Mouse (Mus musculus): ENCODE data around the gene G0s2. TPM values are rescaled to one million over a fixed set of nuclear protein-coding genes. Genes with fewer than 3 reads are reported as not detected.
A peak's percentile ranks its signal among the peaks of the same experiment; 100 is the strongest.
"Not testable (repeated sequence)": the region's sequence is repeated elsewhere in the genome, so short reads cannot be mapped to it uniquely, and the experiment has no call there.

Gene G0s2
- total RNA-seq, 2 experiments from 2014 or later: 10.7 to 19.6 TPM

- DNase-seq (ENCODE audit: low spot score): peak; percentile 79
Measured at GRCm38 (mm10) chr1:193255488-193256288, 17.3 kb downstream of the G0s2 start.

GRCm38 (mm10) chr1:193255032-193255431 lies 18.0 kb downstream of the G0s2 start:
- no peak for DNase-seq (ENCODE audit: low spot score)

GRCm38 (mm10) chr1:193253895-193254294 lies 19.1 kb downstream of the G0s2 start:
- DNase-seq (ENCODE audit: low spot score): not testable (repeated sequence)

GRCm38 (mm10) chr1:193252616-193253015 lies 20.4 kb downstream of the G0s2 start:
- no peak for DNase-seq (ENCODE audit: low spot score)

GRCm38 (mm10) chr1:193251386-193251785 lies 21.6 kb downstream of the G0s2 start:
- no peak for DNase-seq (ENCODE audit: low spot score)

- DNase-seq (ENCODE audit: low spot score): no peak
Measured at GRCm38 (mm10) chr1:193250026-193250425, 23.0 kb downstream of the G0s2 start.

GRCm38 (mm10) chr1:193244235-193244634 lies 28.8 kb downstream of the G0s2 start:
- no peak for DNase-seq (ENCODE audit: low spot score)

GRCm38 (mm10) chr1:193243571-193244193 lies 29.3 kb downstream of the G0s2 start:
- peak; percentile 25 for DNase-seq (ENCODE audit: low spot score)

- DNase-seq (ENCODE audit: low spot score): peak; percentile 41
Measured at GRCm38 (mm10) chr1:193242863-193243262, 30.2 kb downstream of the G0s2 start.

- peak; percentile 91 for DNase-seq (ENCODE audit: low spot score)
Measured at GRCm38 (mm10) chr1:193242238-193242637, 30.8 kb downstream of the G0s2 start.

- no peak for DNase-seq (ENCODE audit: low spot score)
Measured at GRCm38 (mm10) chr1:193241436-193241835, 31.6 kb downstream of the G0s2 start.

- DNase-seq (ENCODE audit: low spot score): no peak
Measured at GRCm38 (mm10) chr1:193238426-193238825, 34.6 kb downstream of the G0s2 start.

GRCm38 (mm10) chr1:193234930-193235329 lies 38.1 kb downstream of the G0s2 start:
- no peak for DNase-seq (ENCODE audit: low spot score)

GRCm38 (mm10) chr1:193234130-193234645 lies 38.8 kb downstream of the G0s2 start:
- no peak for DNase-seq (ENCODE audit: low spot score)

- no peak for DNase-seq (ENCODE audit: low spot score)
Measured at GRCm38 (mm10) chr1:193232732-193233131, 40.3 kb downstream of the G0s2 start.

GRCm38 (mm10) chr1:193230935-193231334 lies 42.1 kb downstream of the G0s2 start:
- DNase-seq (ENCODE audit: low spot score): no peak

- DNase-seq (ENCODE audit: low spot score): no peak
Measured at GRCm38 (mm10) chr1:193230531-193230930, 42.5 kb downstream of the G0s2 start.

GRCm38 (mm10) chr1:193229570-193229969 lies 43.4 kb downstream of the G0s2 start:
- no peak for DNase-seq (ENCODE audit: low spot score)

GRCm38 (mm10) chr1:193227537-193227936 lies 45.5 kb downstream of the G0s2 start:
- DNase-seq (ENCODE audit: low spot score): no peak

- DNase-seq (ENCODE audit: low spot score): no peak
Measured at GRCm38 (mm10) chr1:193226724-193227522, 46.1 kb downstream of the G0s2 start.

- no peak for DNase-seq (ENCODE audit: low spot score)
Measured at GRCm38 (mm10) chr1:193226114-193226513, 46.9 kb downstream of the G0s2 start.

- DNase-seq (ENCODE audit: low spot score): no peak
Measured at GRCm38 (mm10) chr1:193225531-193225930, 47.5 kb downstream of the G0s2 start.

Data from gastrocnemius, adult 18-20 months (tissue).